Mouse (Mus musculus): ENCODE measurements around the gene Ssmem1. TPM values are rescaled to one million over a fixed set of nuclear protein-coding genes. Genes with fewer than 3 reads are reported as not detected.

The Ssmem1 gene
- total RNA-seq, 1 experiment from 2014 or later: not detected

DNA sequence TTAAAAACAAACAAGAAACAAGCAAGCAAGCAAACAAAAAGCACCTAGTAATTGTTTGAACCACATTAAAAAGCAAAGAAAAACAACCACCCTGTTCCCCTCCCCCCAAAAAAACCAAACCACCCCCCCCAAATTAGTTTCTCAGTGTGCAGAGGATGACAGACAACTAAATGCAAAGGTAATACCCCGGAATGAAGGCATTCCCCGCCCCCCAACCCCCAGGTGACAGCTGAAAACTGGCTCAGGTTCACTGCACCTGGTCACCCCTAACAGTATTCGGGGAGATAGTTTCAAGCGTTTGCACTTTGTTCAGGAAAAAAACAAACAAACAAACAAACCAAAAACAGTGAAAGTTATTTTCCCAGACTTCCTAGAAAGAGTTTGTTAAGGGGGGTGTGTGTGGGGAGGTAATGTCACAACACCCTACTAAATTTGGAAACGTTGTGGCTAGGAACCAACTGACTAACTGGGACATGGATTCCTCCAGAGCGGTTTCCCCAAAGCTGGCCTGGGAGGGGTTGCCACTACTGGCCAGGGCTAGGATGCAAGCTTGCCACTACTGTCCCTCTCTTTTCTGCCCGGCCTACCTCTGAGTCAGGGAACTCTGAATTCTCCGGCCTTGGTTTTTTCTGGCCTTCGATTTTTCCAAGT lies 38.1 kb downstream of the Ssmem1 start:
- ATAC-seq (replicated peaks in 1 of 2; ENCODE audit: insufficient read depth in 1 of 2, low FRiP score in 2 of 2, low TSS enrichment in 1 of 2, low read depth in 1 of 2, poor library complexity in 2 of 2, severe bottlenecking in 2 of 2): no peak

DNA sequence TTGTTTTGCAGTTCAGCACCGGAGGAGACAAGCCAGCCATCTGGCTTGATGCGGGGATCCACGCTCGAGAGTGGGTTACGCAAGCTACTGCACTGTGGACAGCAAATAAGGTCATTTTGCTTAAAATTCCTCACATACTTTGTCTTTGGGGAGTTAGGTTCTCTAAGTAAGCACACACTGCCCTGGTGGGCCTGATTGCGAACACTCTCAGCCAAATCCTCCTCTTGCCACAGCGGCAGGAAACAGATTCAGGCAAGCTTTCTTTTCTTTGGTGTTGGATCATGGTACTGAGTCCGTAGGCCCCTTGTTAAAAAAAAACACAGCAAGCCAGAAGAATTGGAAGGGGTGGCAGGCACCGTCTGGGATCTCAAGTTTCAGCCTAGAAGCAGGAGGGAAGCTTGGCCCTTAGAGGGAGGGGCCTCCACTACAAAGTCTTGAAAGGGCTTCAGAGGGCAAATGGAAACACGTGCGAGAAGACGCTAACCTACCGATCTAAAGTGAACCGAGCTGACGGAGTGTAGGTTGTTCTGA lies 39.6 kb downstream of the Ssmem1 start:
- ATAC-seq (replicated peaks in 1 of 2; ENCODE audit: insufficient read depth in 1 of 2, low FRiP score in 2 of 2, low TSS enrichment in 1 of 2, low read depth in 1 of 2, poor library complexity in 2 of 2, severe bottlenecking in 2 of 2): no peak

DNA sequence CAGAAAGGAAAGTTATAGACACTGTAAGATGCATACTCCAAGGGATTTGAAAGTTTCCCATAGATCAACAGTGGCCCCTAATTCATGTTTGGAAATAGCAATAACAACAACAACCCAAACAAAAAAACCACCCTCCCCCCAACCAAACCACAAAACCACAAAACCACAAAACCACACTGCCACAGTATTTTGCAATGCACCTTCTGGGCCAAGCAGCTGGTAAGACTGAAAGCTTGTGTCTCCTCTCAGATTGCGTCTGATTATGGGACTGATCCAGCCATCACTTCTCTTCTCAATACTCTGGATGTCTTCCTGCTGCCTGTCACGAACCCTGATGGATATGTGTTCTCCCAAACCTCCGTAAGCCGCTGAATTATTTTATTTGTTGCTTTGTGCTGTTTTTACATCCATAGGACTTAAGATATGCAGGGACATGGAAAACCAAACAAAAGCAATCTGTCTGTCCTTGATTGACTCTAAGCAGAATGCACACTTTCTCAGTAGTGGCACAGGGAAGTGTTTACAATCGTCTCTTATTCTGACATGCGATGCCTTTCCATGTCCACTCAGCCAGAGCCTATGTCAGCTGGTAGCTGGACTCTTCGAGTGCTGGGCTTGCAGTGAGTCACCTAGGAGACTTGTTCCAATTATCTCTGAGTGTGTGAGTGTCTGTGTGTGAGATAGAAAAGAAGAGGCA lies 41.0 kb downstream of the Ssmem1 start:
- no peak for ATAC-seq (replicated peaks in 1 of 2; ENCODE audit: insufficient read depth in 1 of 2, low FRiP score in 2 of 2, low TSS enrichment in 1 of 2, low read depth in 1 of 2, poor library complexity in 2 of 2, severe bottlenecking in 2 of 2)

GRCm38 (mm10) chr6:30551193-30551515 lies 41.5 kb downstream of the Ssmem1 start:
- no peak for ATAC-seq (replicated peaks in 1 of 2; ENCODE audit: insufficient read depth in 1 of 2, low FRiP score in 2 of 2, low TSS enrichment in 1 of 2, low read depth in 1 of 2, poor library complexity in 2 of 2, severe bottlenecking in 2 of 2)

DNA sequence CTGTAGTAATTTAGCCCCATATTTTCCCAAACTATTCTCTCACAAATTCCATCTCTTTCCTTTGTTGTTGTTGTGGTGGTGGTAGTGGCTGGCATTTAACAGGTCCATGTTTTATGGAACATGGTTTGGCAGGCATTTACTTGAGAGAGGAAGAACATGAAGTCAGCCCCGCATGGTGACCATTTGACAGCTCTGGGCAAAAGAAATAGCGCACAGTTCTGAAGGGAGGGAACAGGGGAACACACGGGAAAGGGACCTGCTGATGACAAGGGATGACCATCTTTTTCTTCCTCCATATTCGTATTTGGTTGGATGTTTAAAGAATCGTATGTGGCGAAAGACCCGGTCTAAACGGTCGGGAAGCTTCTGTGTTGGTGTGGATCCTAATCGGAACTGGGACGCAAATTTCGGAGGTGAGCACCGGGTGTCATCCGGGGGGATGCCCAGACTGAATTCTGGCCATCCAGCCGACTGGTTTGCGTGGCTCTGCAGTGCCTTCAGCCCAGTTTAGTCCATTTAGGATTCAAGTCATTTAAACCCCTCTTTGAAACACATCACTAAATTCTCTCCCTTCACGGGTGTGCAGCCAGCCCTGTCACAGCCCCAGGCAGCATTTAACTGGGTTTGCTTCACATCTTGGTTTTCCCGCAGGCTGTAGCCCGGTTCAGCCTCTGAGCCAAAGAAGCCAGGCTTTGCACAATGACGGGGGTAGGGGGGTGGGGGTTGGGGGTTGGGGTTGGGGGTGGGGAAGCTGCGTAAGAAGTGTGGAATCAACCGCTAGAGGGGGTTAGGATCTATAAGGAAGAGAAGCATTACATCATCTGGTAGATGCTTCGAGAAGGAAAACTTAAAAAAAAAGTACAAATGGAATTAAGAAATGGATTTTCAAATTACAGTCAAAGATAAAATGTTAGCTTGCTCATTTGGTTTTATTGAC lies 42.3 kb downstream of the Ssmem1 start:
- no peak for ATAC-seq (replicated peaks in 1 of 2; ENCODE audit: insufficient read depth in 1 of 2, low FRiP score in 2 of 2, low TSS enrichment in 1 of 2, low read depth in 1 of 2, poor library complexity in 2 of 2, severe bottlenecking in 2 of 2)

DNA sequence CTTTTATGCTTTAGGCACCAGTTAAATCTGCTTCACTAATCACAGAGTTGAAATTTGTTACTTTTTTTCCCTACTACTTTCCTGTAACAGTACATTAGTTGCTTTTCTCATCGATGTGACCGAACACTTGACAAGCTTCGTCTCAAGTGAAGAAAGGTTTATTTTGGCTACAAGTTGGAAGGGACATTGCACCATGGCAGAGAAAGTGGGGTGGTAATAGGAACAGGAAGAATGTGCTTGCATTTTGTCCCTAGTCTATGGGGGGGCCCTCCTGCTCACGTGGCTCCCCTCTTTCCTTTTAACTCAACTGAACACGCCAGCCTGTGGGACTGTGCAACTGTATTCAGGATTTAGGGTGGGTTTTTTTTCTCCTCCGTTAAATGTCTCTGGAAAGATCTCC lies 43.0 kb downstream of the Ssmem1 start:
- no peak for ATAC-seq (replicated peaks in 1 of 2; ENCODE audit: insufficient read depth in 1 of 2, low FRiP score in 2 of 2, low TSS enrichment in 1 of 2, low read depth in 1 of 2, poor library complexity in 2 of 2, severe bottlenecking in 2 of 2)

GRCm38 (mm10) chr6:30553381-30554010 lies 43.8 kb downstream of the Ssmem1 start:
- ATAC-seq (replicated peaks in 1 of 2; ENCODE audit: insufficient read depth in 1 of 2, low FRiP score in 2 of 2, low TSS enrichment in 1 of 2, low read depth in 1 of 2, poor library complexity in 2 of 2, severe bottlenecking in 2 of 2): no peak

DNA sequence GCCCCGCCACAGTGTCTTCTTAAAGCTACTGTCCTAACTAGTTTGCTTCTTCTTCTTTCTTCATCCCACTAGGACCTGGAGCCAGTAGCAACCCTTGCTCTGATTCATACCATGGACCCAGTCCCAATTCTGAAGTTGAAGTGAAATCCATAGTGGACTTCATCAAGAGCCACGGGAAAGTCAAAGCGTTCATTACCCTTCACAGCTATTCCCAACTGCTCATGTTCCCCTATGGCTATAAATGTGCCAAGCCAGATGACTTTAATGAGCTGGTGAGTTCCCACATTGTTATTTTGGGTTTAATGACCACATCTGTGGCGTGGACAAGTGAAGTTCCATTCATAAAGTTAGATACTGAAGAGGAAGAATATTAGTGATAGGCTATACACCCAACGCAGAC lies 44.4 kb downstream of the Ssmem1 start:
- no peak for ATAC-seq (replicated peaks in 1 of 2; ENCODE audit: insufficient read depth in 1 of 2, low FRiP score in 2 of 2, low TSS enrichment in 1 of 2, low read depth in 1 of 2, poor library complexity in 2 of 2, severe bottlenecking in 2 of 2)

GRCm38 (mm10) chr6:30554621-30555170 lies 45.0 kb downstream of the Ssmem1 start:
- ATAC-seq (replicated peaks in 1 of 2; ENCODE audit: insufficient read depth in 1 of 2, low FRiP score in 2 of 2, low TSS enrichment in 1 of 2, low read depth in 1 of 2, poor library complexity in 2 of 2, severe bottlenecking in 2 of 2): no peak

DNA sequence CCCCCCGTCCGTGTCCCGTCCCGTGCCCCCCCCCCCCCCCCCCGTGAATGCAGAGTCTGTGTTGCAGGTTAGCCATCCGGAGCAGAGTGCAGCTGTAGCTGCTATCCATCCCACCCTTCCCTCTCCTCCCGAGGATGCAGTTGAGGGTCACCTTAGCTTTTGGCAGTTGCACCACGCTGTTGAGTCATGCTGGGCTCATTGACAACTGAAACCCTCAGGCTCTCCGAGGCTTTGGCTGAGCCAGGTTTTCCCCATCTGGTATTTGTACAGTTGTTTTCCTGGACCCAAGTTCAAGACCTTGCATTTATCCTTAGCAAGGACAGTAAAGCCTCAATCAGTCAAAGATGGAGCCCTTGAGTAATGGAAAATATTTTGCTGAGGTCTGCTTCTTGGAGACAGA lies 46.4 kb downstream of the Ssmem1 start:
- ATAC-seq (replicated peaks in 1 of 2; ENCODE audit: insufficient read depth in 1 of 2, low FRiP score in 2 of 2, low TSS enrichment in 1 of 2, low read depth in 1 of 2, poor library complexity in 2 of 2, severe bottlenecking in 2 of 2): no peak

- ATAC-seq (replicated peaks in 1 of 2; ENCODE audit: insufficient read depth in 1 of 2, low FRiP score in 2 of 2, low TSS enrichment in 1 of 2, low read depth in 1 of 2, poor library complexity in 2 of 2, severe bottlenecking in 2 of 2): no peak
Measured at GRCm38 (mm10) chr6:30559726-30560125, 50.1 kb downstream of the Ssmem1 start.

- ATAC-seq (replicated peaks in 1 of 2; ENCODE audit: insufficient read depth in 1 of 2, low FRiP score in 2 of 2, low TSS enrichment in 1 of 2, low read depth in 1 of 2, poor library complexity in 2 of 2, severe bottlenecking in 2 of 2): no peak
Measured at GRCm38 (mm10) chr6:30562132-30562531, 52.5 kb downstream of the Ssmem1 start.

- ATAC-seq (replicated peaks in 1 of 2; ENCODE audit: insufficient read depth in 1 of 2, low FRiP score in 2 of 2, low TSS enrichment in 1 of 2, low read depth in 1 of 2, poor library complexity in 2 of 2, severe bottlenecking in 2 of 2): no peak
Measured at GRCm38 (mm10) chr6:30563575-30563974, 53.9 kb downstream of the Ssmem1 start.

DNA sequence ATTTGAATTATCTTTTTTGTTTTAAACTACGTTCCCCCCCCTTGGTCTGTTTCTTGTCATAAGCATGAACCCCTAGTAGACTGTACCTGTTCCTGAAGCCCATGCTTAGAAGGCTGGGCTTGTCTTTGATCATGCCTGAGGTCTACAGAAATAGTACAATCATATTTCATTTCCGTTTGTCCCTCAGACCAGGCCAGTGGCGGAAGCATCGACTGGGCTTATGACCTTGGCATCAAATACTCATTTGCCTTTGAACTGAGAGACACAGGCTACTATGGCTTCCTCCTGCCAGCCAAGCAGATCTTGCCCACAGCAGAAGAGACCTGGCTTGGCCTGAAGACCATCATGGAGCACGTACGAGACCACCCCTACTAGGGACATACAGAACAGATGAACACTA lies 54.4 kb downstream of the Ssmem1 start:
- ATAC-seq (replicated peaks in 1 of 2; ENCODE audit: insufficient read depth in 1 of 2, low FRiP score in 2 of 2, low TSS enrichment in 1 of 2, low read depth in 1 of 2, poor library complexity in 2 of 2, severe bottlenecking in 2 of 2): no peak

- no peak for ATAC-seq (replicated peaks in 1 of 2; ENCODE audit: insufficient read depth in 1 of 2, low FRiP score in 2 of 2, low TSS enrichment in 1 of 2, low read depth in 1 of 2, poor library complexity in 2 of 2, severe bottlenecking in 2 of 2)
Measured at GRCm38 (mm10) chr6:30568069-30568468, 58.4 kb downstream of the Ssmem1 start, which contains the start of gene Cpa4. Gene Cpa4 (plus strand): TSS chr6:30568369.

DNA sequence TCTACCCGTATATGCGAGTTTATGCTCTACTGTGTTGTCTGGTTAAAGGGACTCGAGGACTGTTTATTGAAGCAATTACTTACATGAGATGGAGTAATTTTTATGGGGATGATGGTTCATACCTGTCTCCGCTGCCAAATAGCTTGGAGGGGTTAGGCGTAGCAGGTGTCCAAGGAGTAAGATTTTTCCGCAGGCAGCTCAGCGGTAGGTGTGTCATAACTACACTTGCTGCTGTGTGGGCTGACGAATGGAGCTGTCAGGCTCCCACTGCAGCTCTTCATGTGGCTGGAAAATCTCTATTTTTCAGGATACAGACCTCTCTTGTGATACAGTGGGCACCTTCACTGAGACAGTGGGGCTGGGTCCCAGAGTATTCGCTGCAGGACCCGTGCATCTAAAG lies 59.7 kb downstream of the Ssmem1 start:
- no peak for ATAC-seq (replicated peaks in 1 of 2; ENCODE audit: insufficient read depth in 1 of 2, low FRiP score in 2 of 2, low TSS enrichment in 1 of 2, low read depth in 1 of 2, poor library complexity in 2 of 2, severe bottlenecking in 2 of 2)

Measured in hematopoietic stem cell, adult 5-6 weeks (primary cell).